Mouse (Mus musculus): ENCODE measurements around the gene Ing2. TPM values are rescaled to one million over a fixed set of nuclear protein-coding genes. Genes with fewer than 3 reads are reported as not detected.

Gene Ing2
- polyA plus RNA-seq, 1 experiment from 2014 or later, result 6.1 TPM

DNA sequence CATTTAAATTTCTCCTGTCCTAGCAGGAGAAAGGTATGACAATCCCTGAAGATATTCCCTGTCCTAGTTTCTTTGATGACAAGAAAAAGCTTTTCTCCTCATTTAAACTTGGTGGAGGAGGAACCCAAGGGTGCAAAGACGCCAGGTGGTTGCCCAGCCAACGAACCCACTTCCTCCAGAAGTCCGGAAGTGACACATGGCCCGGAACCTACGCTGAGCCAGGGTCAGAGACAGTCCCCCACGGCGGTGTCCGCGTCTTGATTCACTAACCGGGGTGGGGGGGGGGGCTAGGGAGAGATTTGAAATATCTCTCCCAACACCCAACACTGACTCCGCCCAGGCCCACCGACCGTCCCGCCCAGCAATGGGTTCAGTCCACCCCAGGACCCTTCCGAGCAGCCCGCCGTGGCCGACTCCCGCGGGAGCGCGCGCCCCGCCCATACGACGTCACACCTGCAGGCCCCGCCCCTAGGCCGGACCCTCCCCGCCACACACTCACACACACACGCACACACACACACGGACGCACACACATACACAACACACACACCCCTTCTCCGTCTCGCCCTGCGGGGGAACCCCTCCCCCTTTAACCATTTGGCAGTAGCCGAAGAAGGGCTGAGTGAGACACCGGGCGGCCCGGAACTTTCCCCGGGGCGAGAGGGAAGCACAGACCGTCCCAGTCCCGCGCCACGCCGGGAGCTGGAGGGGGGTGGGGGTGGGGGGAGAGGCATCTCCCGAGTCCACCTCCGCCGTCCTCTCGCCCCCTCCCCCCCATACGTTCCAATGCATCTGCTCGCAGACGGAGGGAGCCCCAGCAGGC is 1.8 kb downstream of the Ing2 start:
- no peaks in the 10 kb centered on the region for H3K27me3 ChIP-seq (replicated peaks)
- H3K36me3 ChIP-seq (replicated peaks), result no peaks in the 10 kb centered on the region
- H3K4me1 ChIP-seq, result peaks cover 13% of the 10 kb centered on the region
- peak; percentile 62 for ATAC-seq (replicated peaks)
- H3K4me2 ChIP-seq, result peak overlapping the region; percentile 54
- H3K4me3 ChIP-seq, result peak overlapping the region; percentile 94
- H3K27ac ChIP-seq, result peak overlapping the region; percentile 94
- peak overlapping the region; percentile 79 for H3K9ac ChIP-seq
- under 1% methylated on average over 50 of the region's 53 CpGs for WGBS
- H3K9me3 ChIP-seq, result no peaks in the 10 kb centered on the region

DNA sequence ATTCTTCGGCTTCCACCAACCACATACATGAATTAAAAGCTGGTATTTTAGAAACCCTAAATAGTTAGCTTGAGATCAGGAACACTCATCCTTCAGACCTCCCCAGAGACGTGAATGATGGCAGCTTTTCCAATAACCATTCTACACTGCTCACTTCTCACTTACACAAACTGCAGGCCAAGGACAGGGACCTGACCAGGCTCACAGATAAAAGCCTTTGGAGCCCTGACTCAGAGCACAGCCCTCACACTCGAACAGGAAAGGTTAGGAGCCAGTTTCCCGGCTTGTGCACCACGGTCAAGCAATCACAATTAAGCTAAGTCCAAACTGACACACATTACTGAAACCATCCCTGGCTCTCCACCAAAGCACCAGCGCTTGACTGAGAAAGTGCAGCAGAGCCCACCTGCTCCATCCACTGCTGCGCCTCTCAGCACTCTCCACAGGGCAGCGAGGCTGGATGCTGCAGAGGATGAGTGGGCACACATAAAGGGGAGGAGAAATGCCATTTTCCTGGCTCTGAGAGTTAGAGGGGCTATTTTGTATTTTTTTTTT is 11.0 kb downstream of the Ing2 start:
- no peak overlapping the region for H3K4me3 ChIP-seq
- no peaks in the 10 kb centered on the region for H3K27me3 ChIP-seq (replicated peaks)
- H3K4me2 ChIP-seq, result no peak overlapping the region
- no peak for ATAC-seq (replicated peaks)
- WGBS, result 83% methylated on average over 8 of the region's 8 CpGs
- no peaks in the 10 kb centered on the region for H3K36me3 ChIP-seq (replicated peaks)
- no peaks in the 10 kb centered on the region for H3K9me3 ChIP-seq
- H3K9ac ChIP-seq, result no peak overlapping the region
- H3K4me1 ChIP-seq, result no peaks in the 10 kb centered on the region
- no peak overlapping the region for H3K27ac ChIP-seq

DNA sequence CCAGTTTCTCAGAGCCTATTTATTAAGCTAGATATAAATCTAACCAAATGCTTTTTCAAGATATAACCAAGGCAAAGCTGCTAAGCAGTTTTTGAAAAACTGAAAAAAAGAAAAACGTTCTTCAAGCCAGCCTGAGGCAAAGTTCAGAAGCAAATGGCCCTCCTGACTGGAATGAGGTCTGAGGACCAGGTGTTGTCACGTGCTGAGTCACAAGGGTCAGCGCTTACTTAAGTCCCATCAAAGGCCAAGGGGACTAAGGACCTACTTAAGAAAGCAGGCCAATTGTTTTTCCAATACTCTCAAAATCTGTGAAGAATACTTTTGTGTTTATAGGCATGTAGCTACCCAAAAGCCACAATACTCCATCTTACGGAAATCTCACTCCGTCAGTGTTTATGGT is 12.2 kb downstream of the Ing2 start:
- 90% methylated on average over 5 of the region's 5 CpGs for WGBS

DNA sequence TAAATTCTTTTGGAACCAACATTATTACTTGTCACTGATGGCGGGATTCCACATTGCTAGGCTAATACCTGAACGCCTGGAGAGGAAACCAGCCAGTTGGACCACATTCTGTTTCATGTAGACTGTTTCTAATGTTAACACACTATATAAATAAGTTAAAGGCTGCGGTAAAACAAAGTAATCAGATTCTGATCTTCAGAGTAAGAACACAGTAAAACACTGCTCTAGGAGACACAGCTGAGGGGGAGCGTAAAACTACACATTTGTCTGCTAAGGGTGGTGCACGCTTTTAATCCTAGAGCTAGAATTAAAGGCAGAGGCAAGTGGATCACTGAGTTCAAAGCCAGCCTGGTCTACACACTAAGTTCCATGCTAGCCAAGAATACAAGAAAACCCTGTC is 12.6 kb downstream of the Ing2 start:
- Histone ChIP-seq H3K9ac (no peak overlapping the region), H3K4me1 (no peaks in the 10 kb centered on the region), H3K27ac (no peak overlapping the region), H3K27me3 (replicated peaks) (no peaks in the 10 kb centered on the region), H3K4me2 (no peak overlapping the region), H3K36me3 (replicated peaks) (no peaks in the 10 kb centered on the region), H3K9me3 (no peaks in the 10 kb centered on the region), H3K4me3 (no peak overlapping the region)
- no peak for ATAC-seq (replicated peaks)
- WGBS, result 95% methylated on average over 5 of the region's 5 CpGs

More for the DNA sequence above, 12.2 kb downstream of the Ing2 start:
- Histone ChIP-seq H3K9ac (no peak overlapping the region), H3K27ac (no peak overlapping the region), H3K4me3 (no peak overlapping the region), H3K36me3 (replicated peaks) (no peaks in the 10 kb centered on the region), H3K27me3 (replicated peaks) (no peaks in the 10 kb centered on the region), H3K9me3 (no peaks in the 10 kb centered on the region), H3K4me2 (no peak overlapping the region), H3K4me1 (no peaks in the 10 kb centered on the region)
- no peak for ATAC-seq (replicated peaks)

DNA sequence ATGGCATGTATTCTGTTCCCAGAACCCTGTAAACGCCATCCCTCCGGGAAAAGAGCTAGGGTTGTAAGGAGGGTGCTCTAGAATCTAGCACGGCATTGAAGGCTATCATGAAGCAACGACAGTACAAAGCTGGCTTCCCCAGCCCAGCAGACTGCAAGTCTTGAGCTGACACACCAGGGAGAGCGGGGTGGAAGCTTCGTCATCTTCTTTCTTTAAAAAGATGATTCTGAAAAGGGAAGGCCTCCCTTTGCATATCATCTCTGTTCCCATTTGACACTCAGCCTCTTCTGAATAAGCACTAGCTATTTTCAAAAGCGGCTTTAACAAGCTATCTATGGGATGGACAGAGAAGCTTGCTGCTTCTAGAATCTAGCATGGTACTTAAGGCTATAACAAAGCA is 15.0 kb downstream of the Ing2 start:
- Histone ChIP-seq H3K9ac (no peak overlapping the region), H3K27ac (no peak overlapping the region), H3K9me3 (no peaks in the 10 kb centered on the region), H3K4me3 (no peak overlapping the region), H3K27me3 (replicated peaks) (no peaks in the 10 kb centered on the region), H3K4me2 (no peak overlapping the region), H3K4me1 (no peaks in the 10 kb centered on the region), H3K36me3 (replicated peaks) (no peaks in the 10 kb centered on the region)
- 89% methylated on average over 7 of the region's 7 CpGs for WGBS
- no peak for ATAC-seq (replicated peaks)

DNA sequence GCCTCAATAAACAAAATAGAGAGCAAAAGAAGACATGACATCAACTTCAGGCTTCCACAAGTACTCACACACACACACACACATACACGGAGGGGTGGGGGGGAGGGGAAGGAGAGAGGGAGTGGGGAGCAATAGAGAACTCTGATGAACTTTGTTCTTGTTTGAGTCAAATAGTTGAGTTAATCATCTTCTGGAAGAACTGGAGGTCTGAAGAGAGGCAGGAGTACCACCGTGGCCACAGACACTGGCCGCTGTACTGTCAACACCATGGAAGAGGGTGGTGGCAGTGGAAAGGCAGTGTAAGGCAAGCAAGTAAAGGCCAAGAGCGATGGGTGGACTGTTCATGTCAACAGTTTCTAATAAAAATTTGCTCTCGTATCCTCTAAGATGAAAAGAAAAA is 15.9 kb downstream of the Ing2 start:
- H3K4me2 ChIP-seq, result no peak overlapping the region

DNA sequence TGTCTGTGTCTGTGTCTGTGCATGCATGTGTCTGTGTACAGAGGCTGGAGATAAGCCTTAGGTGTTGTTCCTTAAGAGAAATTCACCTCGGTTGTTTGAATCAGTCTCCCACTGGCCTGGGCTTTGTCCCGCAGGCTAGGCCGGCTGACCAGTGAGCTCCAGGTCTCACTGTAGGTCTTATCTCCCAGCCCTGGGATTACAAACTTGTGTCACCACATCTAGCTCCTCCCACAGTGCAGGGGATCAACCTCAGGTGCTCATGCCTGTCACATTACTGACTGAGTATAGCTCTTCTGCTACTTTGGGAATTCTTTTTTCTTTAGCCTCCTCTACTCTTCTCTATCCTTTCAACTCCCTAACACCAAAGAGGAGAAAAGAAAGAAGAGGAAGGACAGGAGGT is 20.9 kb downstream of the Ing2 start:
- ATAC-seq (replicated peaks), result no peak
- Histone ChIP-seq H3K4me1 (no peaks in the 10 kb centered on the region), H3K27ac (no peak overlapping the region), H3K9ac (no peak overlapping the region), H3K27me3 (replicated peaks) (no peaks in the 10 kb centered on the region), H3K36me3 (replicated peaks) (no peaks in the 10 kb centered on the region), H3K4me2 (no peak overlapping the region), H3K4me3 (no peak overlapping the region), H3K9me3 (no peaks in the 10 kb centered on the region)
- 64% methylated on average over 3 of the region's 3 CpGs for WGBS

More for the DNA sequence above, 15.9 kb downstream of the Ing2 start:
- no peaks in the 10 kb centered on the region for H3K4me1 ChIP-seq
- H3K27ac ChIP-seq, result no peak overlapping the region
- no peaks in the 10 kb centered on the region for H3K9me3 ChIP-seq
- H3K4me3 ChIP-seq, result no peak overlapping the region
- 89% methylated on average over 5 of the region's 5 CpGs for WGBS
- no peaks in the 10 kb centered on the region for H3K36me3 ChIP-seq (replicated peaks)
- no peaks in the 10 kb centered on the region for H3K27me3 ChIP-seq (replicated peaks)
- H3K9ac ChIP-seq, result no peak overlapping the region
- ATAC-seq (replicated peaks), result no peak

DNA sequence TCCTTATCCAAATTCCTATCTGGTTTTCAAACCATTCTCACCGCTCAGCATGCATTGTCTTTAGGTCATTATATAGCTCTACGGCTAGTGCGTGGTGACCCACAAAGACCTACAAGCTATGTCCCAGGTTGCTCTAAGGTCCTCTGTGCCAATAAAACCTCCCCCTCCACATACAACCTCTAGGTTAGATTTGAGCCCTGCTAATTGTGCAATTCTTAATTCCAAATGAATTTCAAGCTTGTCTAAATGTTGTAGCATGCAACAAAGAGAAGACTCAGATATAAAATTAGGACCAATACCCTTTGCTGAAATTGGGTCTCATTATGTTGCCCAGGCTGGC is 22.6 kb downstream of the Ing2 start:
- no peak for ATAC-seq (replicated peaks)
- Histone ChIP-seq H3K4me2 (no peak overlapping the region), H3K9ac (no peak overlapping the region), H3K9me3 (no peaks in the 10 kb centered on the region), H3K27me3 (replicated peaks) (no peaks in the 10 kb centered on the region), H3K27ac (no peak overlapping the region), H3K4me3 (no peak overlapping the region), H3K4me1 (no peaks in the 10 kb centered on the region), H3K36me3 (replicated peaks) (no peaks in the 10 kb centered on the region)
- WGBS, result 78% methylated on average over 3 of the region's 3 CpGs

DNA sequence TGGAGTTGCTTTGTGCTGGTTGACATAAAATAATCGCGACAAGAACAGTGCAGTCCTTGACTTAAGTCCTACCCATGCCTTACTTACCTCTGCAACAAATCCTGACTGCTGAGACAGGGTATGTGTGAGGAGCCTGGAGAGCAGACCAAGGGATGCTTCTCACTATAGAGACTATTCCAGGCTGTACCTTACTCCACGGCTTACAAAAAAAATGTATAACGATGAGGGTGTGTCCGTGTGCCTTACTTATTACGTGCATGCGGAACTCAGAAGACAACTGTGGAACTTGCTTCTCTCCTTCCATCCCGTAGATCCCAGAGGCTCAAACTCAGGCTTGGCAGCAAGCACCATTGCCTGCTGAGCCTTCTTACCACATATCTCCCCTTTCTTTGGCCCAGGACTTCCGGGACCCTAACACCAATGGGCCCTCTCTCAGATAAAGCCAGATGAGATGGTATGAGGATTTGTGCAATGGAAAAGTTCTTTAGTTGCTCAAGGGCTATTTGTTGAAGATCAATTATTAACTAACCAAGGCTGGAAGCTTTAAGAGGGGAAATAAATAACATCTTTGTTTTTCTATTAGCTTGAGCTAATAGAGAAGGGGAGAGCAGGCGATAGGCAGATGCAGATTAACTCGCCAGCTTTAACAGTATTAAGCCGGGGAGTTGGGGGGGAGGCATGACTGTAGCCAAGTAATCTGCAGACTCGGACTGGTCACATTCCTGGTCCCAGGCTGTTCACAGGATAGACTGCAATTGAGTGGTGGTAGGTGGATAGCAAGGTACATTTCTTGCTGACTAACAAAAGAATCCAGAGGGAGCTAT is 23.2 kb downstream of the Ing2 start:
- H3K4me2 ChIP-seq, result no peak overlapping the region
- H3K27ac ChIP-seq, result no peak overlapping the region
- no peaks in the 10 kb centered on the region for H3K9me3 ChIP-seq
- no peaks in the 10 kb centered on the region for H3K27me3 ChIP-seq (replicated peaks)
- H3K4me1 ChIP-seq, result no peaks in the 10 kb centered on the region
- H3K4me3 ChIP-seq, result no peak overlapping the region
- 82% methylated on average over 13 of the region's 13 CpGs for WGBS
- no peaks in the 10 kb centered on the region for H3K36me3 ChIP-seq (replicated peaks)
- no peak for ATAC-seq (replicated peaks)
- no peak overlapping the region for H3K9ac ChIP-seq

DNA sequence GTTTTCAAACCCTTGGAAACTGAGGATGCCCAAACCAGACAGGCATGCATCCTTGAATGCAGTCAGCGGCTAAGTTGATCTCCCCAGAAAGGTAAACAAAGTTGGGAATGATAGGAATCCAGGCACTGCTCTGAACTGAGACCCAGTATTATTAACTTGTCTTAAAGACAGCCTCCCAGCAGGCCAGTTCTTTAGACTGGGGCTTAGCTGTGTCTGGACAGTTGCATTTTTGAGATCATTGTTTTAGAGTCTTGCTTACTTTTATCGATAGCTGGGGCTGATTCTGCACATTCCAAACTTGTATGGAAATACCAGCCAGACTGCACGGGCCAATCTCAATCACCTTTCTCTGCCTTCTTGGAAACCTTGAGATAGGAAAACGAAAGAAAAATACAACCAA is 24.5 kb downstream of the Ing2 start:
- WGBS, result 80% methylated on average over 4 of the region's 4 CpGs

DNA sequence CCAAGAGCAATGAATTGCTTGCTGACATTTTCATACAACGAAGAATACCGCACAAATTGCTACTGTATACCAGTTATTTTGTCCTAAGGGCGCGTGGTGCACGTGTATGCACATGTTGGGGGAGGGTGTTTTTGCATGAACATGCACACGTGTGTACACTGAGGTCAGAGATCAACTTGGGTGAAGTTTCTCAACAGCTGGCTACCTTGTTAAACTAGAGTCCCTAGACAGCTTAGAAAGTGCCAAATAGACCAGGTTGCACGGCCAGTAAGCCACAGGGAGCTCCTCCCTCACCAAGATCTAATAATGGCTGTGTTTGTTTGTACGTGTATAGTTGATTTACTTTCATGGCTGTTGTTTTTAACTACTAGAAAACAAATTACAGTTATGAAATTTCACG is 25.8 kb downstream of the Ing2 start:
- Histone ChIP-seq H3K4me1 (no peaks in the 10 kb centered on the region), H3K4me3 (no peak overlapping the region), H3K9ac (no peak overlapping the region), H3K36me3 (replicated peaks) (no peaks in the 10 kb centered on the region), H3K9me3 (no peaks in the 10 kb centered on the region), H3K27me3 (replicated peaks) (no peaks in the 10 kb centered on the region), H3K27ac (no peak overlapping the region), H3K4me2 (no peak overlapping the region)
- WGBS, result 88% methylated on average over 9 of the region's 9 CpGs
- no peak for ATAC-seq (replicated peaks)

More for the DNA sequence above, 24.5 kb downstream of the Ing2 start:
- no peak overlapping the region for H3K27ac ChIP-seq
- no peak for ATAC-seq (replicated peaks)
- no peak overlapping the region for H3K9ac ChIP-seq
- no peaks in the 10 kb centered on the region for H3K9me3 ChIP-seq
- H3K4me3 ChIP-seq, result no peak overlapping the region
- no peaks in the 10 kb centered on the region for H3K4me1 ChIP-seq
- H3K36me3 ChIP-seq (replicated peaks), result no peaks in the 10 kb centered on the region
- H3K4me2 ChIP-seq, result no peak overlapping the region
- no peaks in the 10 kb centered on the region for H3K27me3 ChIP-seq (replicated peaks)

DNA sequence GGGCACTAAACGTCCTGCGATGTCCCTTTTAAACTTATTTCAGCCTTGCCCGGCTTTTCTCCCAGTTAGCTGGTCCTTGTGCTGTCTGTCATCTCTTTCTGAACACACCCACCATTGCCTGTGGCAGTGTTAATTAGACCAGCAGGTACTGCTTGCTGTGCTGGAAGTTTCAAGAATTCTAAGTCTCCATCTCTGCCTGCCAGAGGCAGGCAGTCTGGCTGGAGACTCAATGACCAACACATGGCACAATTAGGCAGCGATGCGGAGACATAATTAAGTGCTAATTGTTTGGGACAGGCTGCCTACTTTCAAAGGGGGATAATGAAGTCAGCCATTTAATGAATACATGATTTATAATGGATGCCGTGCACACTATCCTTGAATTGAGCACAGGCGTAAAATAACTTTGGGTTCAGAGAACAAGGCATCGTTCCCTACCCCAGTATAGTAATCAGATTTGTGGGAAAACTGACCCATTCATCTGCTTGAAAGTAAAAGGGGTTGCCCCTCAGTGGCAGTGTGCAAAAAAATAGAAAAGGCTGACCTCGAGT is 32.8 kb downstream of the Ing2 start:
- H3K4me2 ChIP-seq, result no peak overlapping the region
- no peak for ATAC-seq (replicated peaks)
- H3K4me1 ChIP-seq, result no peaks in the 10 kb centered on the region
- H3K27ac ChIP-seq, result no peak overlapping the region
- no peaks in the 10 kb centered on the region for H3K36me3 ChIP-seq (replicated peaks)
- H3K4me3 ChIP-seq, result no peak overlapping the region
- WGBS, result 61% methylated on average over 9 of the region's 9 CpGs
- no peaks in the 10 kb centered on the region for H3K9me3 ChIP-seq
- H3K9ac ChIP-seq, result no peak overlapping the region
- H3K27me3 ChIP-seq (replicated peaks), result no peaks in the 10 kb centered on the region
